Mouse (Mus musculus) cerebellum, adult 2 months (tissue): ENCODE results near the gene Ass1.

ENCODE experiments used
- CTCF ChIP-seq: fragments of 200-500 bp; IDR thresholded peaks from 2 replicates; pipeline ENCODE4 v1.5.1; 2011; ENCODE audit warnings: low read depth, mild to moderate bottlenecking, control low read depth, low read length, moderate library complexity, borderline replicate concordance; ENCODE audit not compliant: insufficient read depth
- POLR2A ChIP-seq: fragments of 200-500 bp; IDR thresholded peaks from 2 replicates; pipeline ENCODE4 v1.6.1; 2011; ENCODE audit warnings: low read length, control low read depth, borderline replicate concordance; ENCODE audit not compliant: insufficient read depth

- TF ChIP-seq POLR2A (no peak), CTCF (no peak)
Observed at GRCm38 (mm10) chr2:31446456-31446855, 23.6 kb upstream of the Ass1 start.
